Mouse (Mus musculus) neural tube, embryonic 11.5 days (tissue): ENCODE data around the gene Clpx. TPM values are rescaled to one million over a fixed set of nuclear protein-coding genes. Genes with fewer than 3 reads are reported as not detected.
"Not testable (repeated sequence)": the region's sequence is repeated elsewhere in the genome, so short reads cannot be mapped to it uniquely, and the experiment has no call there.

ENCODE experiments used
- ATAC-seq: fragments of 200-750 bp; cut with Nextera tagmentation; 2 replicates; pipeline ENCODE4 v1.8.0; 2017; ENCODE audit warnings: moderate number of reproducible peaks, mild to moderate bottlenecking, moderate TSS enrichment, moderate library complexity; ENCODE audit not compliant: insufficient read depth, low FRiP score, low TSS enrichment
- DNase-seq: peaks from one replicate; pipeline ENCODE4 v3.0.0-alpha.2; 2015; ENCODE audit warnings: low spot score
- H3K27ac ChIP-seq: fragments of 300-500 bp; sonication (generic); 2 replicates; pipeline ENCODE4 v1.5.1; 2014; ENCODE audit warnings: low read depth, mild to moderate bottlenecking, low read length
- H3K27me3 ChIP-seq: fragments of 300-500 bp; sonication (generic); 2 replicates; pipeline ENCODE4 v1.6.1; 2014; ENCODE audit warnings: mild to moderate bottlenecking, low read length, mixed read lengths; ENCODE audit not compliant: control insufficient read depth, insufficient read depth
- H3K36me3 ChIP-seq: fragments of 300-500 bp; sonication (generic); 2 replicates; pipeline ENCODE4 v1.6.1; 2014; ENCODE audit warnings: mild to moderate bottlenecking, low read length, moderate library complexity, mixed read lengths; ENCODE audit not compliant: control insufficient read depth, insufficient read depth
- H3K4me1 ChIP-seq: fragments of 300-500 bp; sonication (generic); 2 replicates; pipeline ENCODE4 v1.6.1; 2014; ENCODE audit warnings: low read length, mixed read lengths; ENCODE audit not compliant: control insufficient read depth, insufficient read depth
- H3K4me2 ChIP-seq: fragments of 300-500 bp; sonication (generic); 2 replicates; pipeline ENCODE4 v1.6.1; 2014; ENCODE audit warnings: low read depth, mild to moderate bottlenecking, moderate library complexity
- H3K4me3 ChIP-seq: fragments of 300-500 bp; sonication (generic); 2 replicates; pipeline ENCODE4 v1.5.1; 2014; ENCODE audit warnings: low read depth, low read length
- H3K9ac ChIP-seq: fragments of 300-500 bp; sonication (generic); 2 replicates; pipeline ENCODE4 v1.6.1; 2014; ENCODE audit warnings: mild to moderate bottlenecking, low read length
- H3K9me3 ChIP-seq: fragments of 300-500 bp; sonication (generic); 2 replicates; pipeline ENCODE4 v1.6.1; 2016; ENCODE audit warnings: low read length; ENCODE audit not compliant: control insufficient read depth
- WGBS: fragments of 180-500 bp; shearing (Covaris S2); extraction: QIAGEN DNeasy Blood & Tissue Kit; methylation state at CpG from one replicate; pipeline ENCODE4 v1.1.7; 2014; 5-methylcytosine and 5-hydroxymethylcytosine counted together
- polyA plus RNA-seq: library from polyadenylated mRNA; unstranded; fragments of >200 nt; fragmentation: Nextera tagmentation; extraction: Ambion mirVana; gene quantifications from 2 replicates; pipeline ENCODE4 v1.2.1, GENCODE M21; 2014

Clpx gene
- polyA plus RNA-seq, 1 experiment from 2014 or later = 50.0 TPM

GRCm38 (mm10) chr9:65283301-65283700 lies 10.8 kb upstream of the Clpx start:
- Histone ChIP-seq H3K27me3 (no peaks in the 10 kb centered on the region), H3K9me3 (no peaks in the 10 kb centered on the region), H3K4me2 (no peak overlapping the region), H3K27ac (no peak overlapping the region), H3K4me3 (no peak overlapping the region), H3K9ac (no peak overlapping the region), H3K4me1 (no peaks in the 10 kb centered on the region), H3K36me3 (no peaks in the 10 kb centered on the region)
- peak; percentile 39 for DNase-seq
- ATAC-seq = no peak
- WGBS = 0% methylated on average over 3 of the region's 3 CpGs

- H3K9ac ChIP-seq, H3K4me3 ChIP-seq, H3K4me2 ChIP-seq, H3K9me3 ChIP-seq, ATAC-seq, DNase-seq, H3K27ac ChIP-seq, H3K36me3 ChIP-seq, H3K27me3 ChIP-seq, H3K4me1 ChIP-seq: not testable (repeated sequence)
- 89% methylated on average over 5 of the region's 5 CpGs for WGBS
These were observed 5.8 kb upstream of the Clpx start for GRCm38 (mm10) chr9:65288252-65288651.

GRCm38 (mm10) chr9:65289988-65290387 lies 4.1 kb upstream of the Clpx start:
- no peak for ATAC-seq
- Histone ChIP-seq H3K27me3 (no peaks in the 10 kb centered on the region), H3K4me1 (0 out of 2 replicates have a peak, but pooled peaks cover 4% of the 10 kb centered on the region), H3K4me3 (no peak overlapping the region), H3K9me3 (no peaks in the 10 kb centered on the region), H3K4me2 (no peak overlapping the region), H3K36me3 (no peaks in the 10 kb centered on the region), H3K9ac (no peak overlapping the region), H3K27ac (no peak overlapping the region)
- WGBS = 91% methylated on average over 4 of the region's 4 CpGs
- DNase-seq = no peak

- no peak for ATAC-seq
These were observed 1.6 kb upstream of the Clpx start for GRCm38 (mm10) chr9:65292421-65292820.

GRCm38 (mm10) chr9:65293119-65293518 lies 941 bp upstream of the Clpx start:
- no peak for ATAC-seq

More at GRCm38 (mm10) chr9:65292421-65292820, 1.6 kb upstream of the Clpx start:
- Histone ChIP-seq H3K27me3 (no peaks in the 10 kb centered on the region), H3K4me3 (no peak overlapping the region), H3K9me3 (no peaks in the 10 kb centered on the region), H3K36me3 (no peaks in the 10 kb centered on the region; the same call in 1 of the 2 replicates), H3K9ac (no peak overlapping the region), H3K27ac (no peak overlapping the region), H3K4me2 (no peak overlapping the region), H3K4me1 (0 out of 2 replicates have a peak, but pooled peaks cover 10% of the 10 kb centered on the region)
- no peak for DNase-seq
- 94% methylated on average over 3 of the region's 3 CpGs for WGBS

GRCm38 (mm10) chr9:65293580-65293972 lies 484 bp upstream of the Clpx start:
- peak overlapping the region; percentile 52 for H3K4me2 ChIP-seq
- H3K4me3 ChIP-seq = peak overlapping the region; percentile 56
- no peaks in the 10 kb centered on the region for H3K27me3 ChIP-seq
- 0 out of 2 replicates have a peak, but pooled peaks cover 10% of the 10 kb centered on the region for H3K4me1 ChIP-seq
- DNase-seq (peak; percentile 21), ATAC-seq (no peak)
- WGBS = 3% methylated on average over 9 of the region's 9 CpGs
- H3K9me3 ChIP-seq = no peaks in the 10 kb centered on the region
- no peak overlapping the region for H3K27ac ChIP-seq
- no peaks in the 10 kb centered on the region; the same call in 1 of the 2 replicates for H3K36me3 ChIP-seq
- H3K9ac ChIP-seq = peak overlapping the region; percentile 69

More at GRCm38 (mm10) chr9:65293119-65293518, 941 bp upstream of the Clpx start:
- Histone ChIP-seq H3K4me1 (0 out of 2 replicates have a peak, but pooled peaks cover 10% of the 10 kb centered on the region), H3K9ac (peak overlapping the region; percentile 69), H3K27ac (no peak overlapping the region), H3K4me3 (peak overlapping the region; percentile 56), H3K4me2 (peak overlapping the region; percentile 52), H3K27me3 (no peaks in the 10 kb centered on the region), H3K36me3 (no peaks in the 10 kb centered on the region; the same call in 1 of the 2 replicates), H3K9me3 (no peaks in the 10 kb centered on the region)
- WGBS = 41% methylated on average over 5 of the region's 5 CpGs
- DNase-seq = no peak

- H3K27me3 ChIP-seq = no peaks in the 10 kb centered on the region
- ATAC-seq = no peak; the same call in 1 of the 2 replicates
- H3K4me2 ChIP-seq = peak overlapping the region; percentile 85
- DNase-seq = no peak
- H3K4me1 ChIP-seq = 0 out of 2 replicates have a peak, but pooled peaks cover 10% of the 10 kb centered on the region
- no peak overlapping the region for H3K27ac ChIP-seq
- peak overlapping the region; percentile 60 for H3K9ac ChIP-seq
- peak overlapping the region; percentile 56 for H3K4me3 ChIP-seq
- WGBS = 6% methylated on average over 28 of the region's 28 CpGs
- no peaks in the 10 kb centered on the region; the same call in 1 of the 2 replicates for H3K36me3 ChIP-seq
- no peaks in the 10 kb centered on the region for H3K9me3 ChIP-seq
These were observed 787 bp downstream of the Clpx start for GRCm38 (mm10) chr9:65294716-65295378.

GRCm38 (mm10) chr9:65297056-65297455 lies 3.0 kb downstream of the Clpx start:
- H3K9me3 ChIP-seq = no peaks in the 10 kb centered on the region
- 97% methylated on average over 2 of the region's 2 CpGs for WGBS
- no peaks in the 10 kb centered on the region for H3K27me3 ChIP-seq

GRCm38 (mm10) chr9:65298761-65299160 lies 4.7 kb downstream of the Clpx start:
- Histone ChIP-seq H3K27ac (no peak overlapping the region), H3K4me2 (no peak overlapping the region), H3K27me3 (no peaks in the 10 kb centered on the region), H3K9me3 (no peaks in the 10 kb centered on the region), H3K4me1 (0 out of 2 replicates have a peak, but pooled peaks cover 7% of the 10 kb centered on the region), H3K9ac (no peak overlapping the region), H3K4me3 (no peak overlapping the region), H3K36me3 (peaks cover 2% of the 10 kb centered on the region; the same call in 1 of the 2 replicates)
- no peak for DNase-seq
- WGBS = 87% methylated on average over 3 of the region's 3 CpGs
- no peak for ATAC-seq

More at GRCm38 (mm10) chr9:65297056-65297455, 3.0 kb downstream of the Clpx start:
- ATAC-seq (no peak), DNase-seq (no peak)
- Histone ChIP-seq H3K4me2 (no peak overlapping the region), H3K4me1 (0 out of 2 replicates have a peak, but pooled peaks cover 10% of the 10 kb centered on the region), H3K36me3 (no peaks in the 10 kb centered on the region; the same call in 1 of the 2 replicates), H3K4me3 (no peak overlapping the region), H3K9ac (no peak overlapping the region), H3K27ac (no peak overlapping the region)
